Mouse (Mus musculus) adrenal gland, postnatal 36 days (tissue): Measurements from ENCODE around the gene Caap1. TPM values are rescaled to one million over a fixed set of nuclear protein-coding genes. Genes with fewer than 3 reads are reported as not detected.

Experiments
- DNase-seq, 2 experiments: peaks; one replicate each; pipeline ENCODE4 v3.0.0; 2021; ENCODE audit warnings: mixed read lengths in 1 of 2
- total RNA-seq, 2 experiments: library from RNA; stranded (reverse); gene quantifications; 2 replicates each; pipeline ENCODE4 v1.2.3; 2021

Gene Caap1
- total RNA-seq, 2 experiments from 2014 or later, result 9.8 to 10.7 TPM

GRCm38 (mm10) chr4:94515366-94515765, 41.2 kb downstream of the Caap1 start:
- DNase-seq, result no peak

GRCm38 (mm10) chr4:94476749-94477399, 79.7 kb downstream of the Caap1 start:
- DNase-seq, result peak in 1 of 2 experiments; percentile 3

- DNase-seq, result peak; percentile 36 to 51
Measured at GRCm38 (mm10) chr4:94473286-94473685, 83.3 kb downstream of the Caap1 start.

GRCm38 (mm10) chr4:94459424-94459823, 97.2 kb downstream of the Caap1 start:
- DNase-seq, result no peak

- no peak for DNase-seq
Measured at GRCm38 (mm10) chr4:94454857-94455256, 101.7 kb downstream of the Caap1 start.

Other genes with a start within 250 kb of the Caap1 start
- not detected for gene Gm10306, start 250 bp downstream of the Caap1 start, total RNA-seq
- gene Plaa, start 46.4 kb upstream of the Caap1 start, total RNA-seq, result 10 to 100 TPM; 65.9 to 68.6 TPM
- 10 to 100 TPM; 15.7 to 17.6 TPM for gene Ift74, start 57.7 kb upstream of the Caap1 start, total RNA-seq
- not detected for gene Lrrc19, start 93.3 kb upstream of the Caap1 start, total RNA-seq
- gene Tek, start 182.5 kb upstream of the Caap1 start, total RNA-seq, result 10 to 100 TPM; 41.3 to 62.6 TPM